Mouse (Mus musculus) spleen, adult 2 months (tissue): ENCODE results near the gene Arhgap5.

Experiments used
- CTCF ChIP-seq: fragments of 200-500 bp; IDR thresholded peaks from 2 replicates; pipeline ENCODE4 v1.5.1; 2011; ENCODE audit warnings: mild to moderate bottlenecking, inconsistent platforms; ENCODE audit not compliant: insufficient read depth, insufficient read length, insufficient replicate concordance; ENCODE audit errors: extremely low read depth
- POLR2A ChIP-seq: fragments of 200-500 bp; IDR thresholded peaks from 2 replicates; pipeline ENCODE4 v1.6.1; 2011; ENCODE audit warnings: low read depth, low read length, inconsistent platforms

GRCm38 (mm10) chr12:52619644-52620043, 115.9 kb downstream of the Arhgap5 start:
- no peak for TF ChIP-seq CTCF
- no peak for TF ChIP-seq POLR2A
